Mouse (Mus musculus): ENCODE data around the gene Clybl. TPM values are rescaled to one million over a fixed set of nuclear protein-coding genes. Genes with fewer than 3 reads are reported as not detected.

Gene Clybl
- polyA plus RNA-seq, 1 experiment from 2014 or later = 34.3 TPM

GRCm38 (mm10) chr14:122188250-122188649, 6.7 kb downstream of the Clybl start:
- DNase-seq (ENCODE audit: low spot score) = no peak
- 91% methylated on average over 5 of the region's 5 CpGs for WGBS

GRCm38 (mm10) chr14:122189901-122190300, 8.4 kb downstream of the Clybl start:
- no peaks in the 10 kb centered on the region for H3K36me3 ChIP-seq (ENCODE audit: control insufficient read depth, insufficient read depth, low read length)
- ATAC-seq (replicated peaks; ENCODE audit: low FRiP score) (no peak), DNase-seq (ENCODE audit: low spot score) (no peak)
- H3K27ac ChIP-seq (ENCODE audit: low read depth, low read length) = no peak overlapping the region
- H3K9ac ChIP-seq (ENCODE audit: low read length) = no peak overlapping the region
- no peak overlapping the region for H3K4me3 ChIP-seq (ENCODE audit: low read depth, low read length)
- H3K4me1 ChIP-seq (replicated peaks; ENCODE audit: control insufficient read depth, insufficient read depth, low read length) = no peaks in the 10 kb centered on the region
- 77% methylated on average over 5 of the region's 5 CpGs for WGBS
- H3K9me3 ChIP-seq (ENCODE audit: control insufficient read depth, low read length) = no peaks in the 10 kb centered on the region
- no peak overlapping the region for H3K4me2 ChIP-seq (ENCODE audit: low read depth, low read length, severe bottlenecking)
- H3K27me3 ChIP-seq (ENCODE audit: control insufficient read depth, insufficient read depth, low read length) = no peaks in the 10 kb centered on the region

More at GRCm38 (mm10) chr14:122188250-122188649, 6.7 kb downstream of the Clybl start:
- Histone ChIP-seq H3K9me3 (ENCODE audit: control insufficient read depth, low read length) (no peaks in the 10 kb centered on the region), H3K4me1 (replicated peaks; ENCODE audit: control insufficient read depth, insufficient read depth, low read length) (no peaks in the 10 kb centered on the region), H3K4me3 (ENCODE audit: low read depth, low read length) (no peak overlapping the region), H3K9ac (ENCODE audit: low read length) (no peak overlapping the region), H3K4me2 (ENCODE audit: low read depth, low read length, severe bottlenecking) (no peak overlapping the region), H3K27ac (ENCODE audit: low read depth, low read length) (no peak overlapping the region), H3K36me3 (ENCODE audit: control insufficient read depth, insufficient read depth, low read length) (no peaks in the 10 kb centered on the region), H3K27me3 (ENCODE audit: control insufficient read depth, insufficient read depth, low read length) (no peaks in the 10 kb centered on the region)
- no peak for ATAC-seq (replicated peaks; ENCODE audit: low FRiP score)

DNA sequence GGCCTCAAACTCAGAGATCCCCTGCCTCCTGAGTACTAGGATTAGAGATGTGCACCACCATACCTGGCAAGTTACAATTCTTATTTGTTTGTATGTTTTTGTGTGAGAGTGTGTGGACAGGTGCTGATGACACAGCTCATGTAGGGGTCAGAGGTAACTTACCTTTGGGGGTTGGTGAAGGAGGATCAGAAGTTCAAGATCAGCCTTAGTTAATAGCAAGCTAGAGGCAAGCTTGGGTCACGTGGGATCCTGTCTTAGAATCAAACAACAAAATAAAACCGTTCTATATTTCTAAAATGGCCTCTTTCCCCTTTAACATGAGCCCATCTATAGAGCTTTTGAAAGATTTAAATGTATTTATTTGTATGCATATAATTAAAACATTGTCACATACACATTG, 9.0 kb downstream of the Clybl start:
- WGBS = 21% methylated on average over 2 of the region's 2 CpGs

DNA sequence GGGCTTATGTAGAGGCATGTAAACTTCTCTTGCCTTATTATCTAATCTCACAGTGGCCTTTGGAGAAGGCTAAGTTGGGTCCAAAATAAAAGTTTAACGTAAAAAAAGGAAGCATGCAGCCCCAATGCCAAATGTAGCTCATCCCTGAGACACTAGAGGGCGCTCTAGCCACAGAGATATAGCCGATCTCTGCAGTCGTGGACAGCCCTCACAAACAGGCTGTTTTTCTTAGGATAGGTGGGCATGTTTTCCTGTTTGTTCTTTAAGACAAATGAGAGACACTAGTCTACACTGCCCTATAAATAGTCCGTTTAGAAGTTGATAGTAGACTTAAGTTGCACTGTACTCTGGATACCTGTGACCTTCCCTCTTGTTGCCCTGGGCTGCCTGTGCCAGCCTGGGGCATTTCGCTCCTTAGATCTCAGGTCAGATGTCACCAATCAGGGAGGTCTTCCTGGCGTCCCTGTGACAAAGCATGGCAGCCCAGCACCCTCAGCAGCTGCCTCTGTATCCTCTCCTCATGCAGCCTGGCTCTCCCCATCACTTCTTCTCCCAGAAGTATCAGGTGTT, 9.5 kb downstream of the Clybl start:
- H3K4me2 ChIP-seq (ENCODE audit: low read depth, low read length, severe bottlenecking) = no peak overlapping the region
- 18% methylated on average over 7 of the region's 7 CpGs for WGBS
- H3K27me3 ChIP-seq (ENCODE audit: control insufficient read depth, insufficient read depth, low read length) = no peaks in the 10 kb centered on the region
- peak; percentile 69 for ATAC-seq (replicated peaks; ENCODE audit: low FRiP score)
- no peaks in the 10 kb centered on the region for H3K9me3 ChIP-seq (ENCODE audit: control insufficient read depth, low read length)
- H3K4me3 ChIP-seq (ENCODE audit: low read depth, low read length) = no peak overlapping the region
- DNase-seq (ENCODE audit: low spot score) = peak; percentile 84
- no peaks in the 10 kb centered on the region for H3K4me1 ChIP-seq (replicated peaks; ENCODE audit: control insufficient read depth, insufficient read depth, low read length)
- no peak overlapping the region for H3K9ac ChIP-seq (ENCODE audit: low read length)
- no peak overlapping the region for H3K27ac ChIP-seq (ENCODE audit: low read depth, low read length)
- no peaks in the 10 kb centered on the region for H3K36me3 ChIP-seq (ENCODE audit: control insufficient read depth, insufficient read depth, low read length)

More for the DNA sequence above, 9.0 kb downstream of the Clybl start:
- H3K27me3 ChIP-seq (ENCODE audit: control insufficient read depth, insufficient read depth, low read length) = no peaks in the 10 kb centered on the region
- H3K36me3 ChIP-seq (ENCODE audit: control insufficient read depth, insufficient read depth, low read length) = no peaks in the 10 kb centered on the region
- H3K9ac ChIP-seq (ENCODE audit: low read length) = no peak overlapping the region
- no peak overlapping the region for H3K4me3 ChIP-seq (ENCODE audit: low read depth, low read length)
- no peaks in the 10 kb centered on the region for H3K4me1 ChIP-seq (replicated peaks; ENCODE audit: control insufficient read depth, insufficient read depth, low read length)
- no peak overlapping the region for H3K27ac ChIP-seq (ENCODE audit: low read depth, low read length)
- no peaks in the 10 kb centered on the region for H3K9me3 ChIP-seq (ENCODE audit: control insufficient read depth, low read length)
- no peak overlapping the region for H3K4me2 ChIP-seq (ENCODE audit: low read depth, low read length, severe bottlenecking)
- DNase-seq (ENCODE audit: low spot score) = no peak
- peak; percentile 6; the same call in 1 of the 2 replicates for ATAC-seq (replicated peaks; ENCODE audit: low FRiP score)

DNA sequence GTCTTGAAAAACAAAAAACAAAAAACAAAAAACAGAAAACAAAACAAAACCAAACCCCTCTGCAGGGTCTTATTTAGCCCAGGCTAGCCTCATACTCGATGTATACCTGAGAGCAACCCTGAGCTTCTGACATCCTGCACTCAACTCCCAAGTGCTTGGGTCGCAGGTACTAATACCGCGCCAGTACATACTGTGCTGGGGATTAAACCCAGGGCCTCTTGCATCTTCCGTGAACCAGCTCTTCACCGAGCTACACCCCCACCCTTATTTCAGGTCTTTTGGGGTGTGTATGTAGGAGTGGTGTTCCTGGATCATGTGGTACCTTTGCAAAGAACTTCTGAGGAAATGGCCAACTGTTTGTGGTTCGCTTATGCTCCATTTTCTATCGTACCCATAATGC, 13.1 kb downstream of the Clybl start:
- Histone ChIP-seq H3K27ac (ENCODE audit: low read depth, low read length) (no peak overlapping the region), H3K9ac (ENCODE audit: low read length) (no peak overlapping the region), H3K9me3 (ENCODE audit: control insufficient read depth, low read length) (no peaks in the 10 kb centered on the region), H3K4me3 (ENCODE audit: low read depth, low read length) (no peak overlapping the region), H3K36me3 (ENCODE audit: control insufficient read depth, insufficient read depth, low read length) (no peaks in the 10 kb centered on the region), H3K27me3 (ENCODE audit: control insufficient read depth, insufficient read depth, low read length) (no peaks in the 10 kb centered on the region), H3K4me2 (ENCODE audit: low read depth, low read length, severe bottlenecking) (no peak overlapping the region), H3K4me1 (replicated peaks; ENCODE audit: control insufficient read depth, insufficient read depth, low read length) (no peaks in the 10 kb centered on the region)
- ATAC-seq (replicated peaks; ENCODE audit: low FRiP score) (no peak), DNase-seq (ENCODE audit: low spot score) (no peak)
- WGBS = 98% methylated on average over 8 of the region's 8 CpGs

- Histone ChIP-seq H3K4me3 (ENCODE audit: low read depth, low read length) (no peak overlapping the region), H3K4me2 (ENCODE audit: low read depth, low read length, severe bottlenecking) (no peak overlapping the region), H3K9me3 (ENCODE audit: control insufficient read depth, low read length) (no peaks in the 10 kb centered on the region), H3K9ac (ENCODE audit: low read length) (no peak overlapping the region), H3K4me1 (replicated peaks; ENCODE audit: control insufficient read depth, insufficient read depth, low read length) (no peaks in the 10 kb centered on the region), H3K36me3 (ENCODE audit: control insufficient read depth, insufficient read depth, low read length) (no peaks in the 10 kb centered on the region), H3K27ac (ENCODE audit: low read depth, low read length) (no peak overlapping the region), H3K27me3 (ENCODE audit: control insufficient read depth, insufficient read depth, low read length) (no peaks in the 10 kb centered on the region)
- no peak for ATAC-seq (replicated peaks; ENCODE audit: low FRiP score)
- DNase-seq (ENCODE audit: low spot score) = no peak
- 91% methylated on average over 6 of the region's 6 CpGs for WGBS
Observed at GRCm38 (mm10) chr14:122196851-122197250, 15.3 kb downstream of the Clybl start.

DNA sequence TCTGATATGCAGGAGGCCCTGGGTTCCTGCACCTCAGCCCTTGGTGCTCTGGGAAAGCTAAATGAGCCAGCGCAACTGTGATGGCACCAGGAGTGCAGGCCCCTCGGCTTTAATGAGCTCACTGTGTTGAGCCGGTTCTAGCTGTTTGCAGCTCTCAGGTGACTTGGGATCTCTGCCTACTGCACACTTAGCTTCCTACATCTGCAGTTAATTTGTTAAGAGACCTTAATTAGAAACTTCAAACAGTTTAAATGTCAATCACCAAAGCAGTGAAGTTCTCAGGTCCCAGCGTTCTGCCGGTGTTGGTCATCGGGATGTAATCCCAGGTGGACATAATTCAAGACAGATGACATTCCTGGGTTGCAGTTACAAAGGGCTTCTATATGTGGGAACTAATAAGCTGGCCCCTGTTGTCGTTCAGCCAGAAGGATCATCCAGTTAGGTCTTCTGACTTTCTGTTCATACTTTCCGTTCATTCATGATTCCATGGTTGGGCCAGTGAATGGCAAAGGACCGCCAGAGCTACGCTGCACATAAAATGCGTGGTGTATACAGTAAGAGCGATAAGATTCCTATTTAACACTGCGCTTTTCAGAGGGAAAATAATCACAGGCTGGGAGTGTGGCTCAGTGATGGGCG, 18.9 kb downstream of the Clybl start:
- no peak overlapping the region for H3K4me3 ChIP-seq (ENCODE audit: low read depth, low read length)
- H3K27ac ChIP-seq (ENCODE audit: low read depth, low read length) = no peak overlapping the region
- H3K4me1 ChIP-seq (replicated peaks; ENCODE audit: control insufficient read depth, insufficient read depth, low read length) = no peaks in the 10 kb centered on the region
- DNase-seq (ENCODE audit: low spot score) (no peak), ATAC-seq (replicated peaks; ENCODE audit: low FRiP score) (no peak)
- H3K36me3 ChIP-seq (ENCODE audit: control insufficient read depth, insufficient read depth, low read length) = no peaks in the 10 kb centered on the region
- WGBS = 87% methylated on average over 14 of the region's 14 CpGs
- H3K27me3 ChIP-seq (ENCODE audit: control insufficient read depth, insufficient read depth, low read length) = no peaks in the 10 kb centered on the region
- no peak overlapping the region for H3K4me2 ChIP-seq (ENCODE audit: low read depth, low read length, severe bottlenecking)
- no peak overlapping the region for H3K9ac ChIP-seq (ENCODE audit: low read length)
- no peaks in the 10 kb centered on the region for H3K9me3 ChIP-seq (ENCODE audit: control insufficient read depth, low read length)

- no peak overlapping the region for H3K27ac ChIP-seq (ENCODE audit: low read depth, low read length)
- ATAC-seq (replicated peaks; ENCODE audit: low FRiP score) = no peak
- H3K9ac ChIP-seq (ENCODE audit: low read length) = no peak overlapping the region
- no peak overlapping the region for H3K4me2 ChIP-seq (ENCODE audit: low read depth, low read length, severe bottlenecking)
- no peaks in the 10 kb centered on the region for H3K27me3 ChIP-seq (ENCODE audit: control insufficient read depth, insufficient read depth, low read length)
- WGBS = 89% methylated on average over 5 of the region's 5 CpGs
- H3K4me3 ChIP-seq (ENCODE audit: low read depth, low read length) = no peak overlapping the region
- no peaks in the 10 kb centered on the region for H3K9me3 ChIP-seq (ENCODE audit: control insufficient read depth, low read length)
- no peak for DNase-seq (ENCODE audit: low spot score)
- H3K36me3 ChIP-seq (ENCODE audit: control insufficient read depth, insufficient read depth, low read length) = no peaks in the 10 kb centered on the region
- H3K4me1 ChIP-seq (replicated peaks; ENCODE audit: control insufficient read depth, insufficient read depth, low read length) = no peaks in the 10 kb centered on the region
Observed at GRCm38 (mm10) chr14:122209177-122209576, 27.7 kb downstream of the Clybl start.

DNA sequence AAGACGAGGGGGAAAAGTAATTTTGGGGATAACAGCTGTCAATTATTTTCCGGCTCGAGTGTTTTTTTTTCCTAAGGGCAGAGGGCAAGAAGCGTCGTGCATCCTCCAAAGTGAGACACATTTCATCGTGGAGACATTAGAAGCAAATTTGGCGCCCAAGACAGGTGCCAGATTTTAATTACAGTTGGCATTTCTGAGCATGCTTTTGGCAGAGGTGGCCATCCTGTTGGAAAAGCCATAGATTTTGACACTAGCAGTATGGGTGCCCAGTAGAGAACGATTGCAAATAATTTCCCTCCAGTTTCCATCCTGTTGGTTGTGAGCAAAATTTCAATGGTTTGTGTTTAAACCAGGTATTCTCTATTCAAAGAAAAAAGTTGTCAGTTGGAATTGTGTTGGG, 32.1 kb downstream of the Clybl start:
- 80% methylated on average over 8 of the region's 8 CpGs for WGBS
- Histone ChIP-seq H3K4me2 (ENCODE audit: low read depth, low read length, severe bottlenecking) (no peak overlapping the region), H3K27ac (ENCODE audit: low read depth, low read length) (no peak overlapping the region), H3K9ac (ENCODE audit: low read length) (no peak overlapping the region), H3K36me3 (ENCODE audit: control insufficient read depth, insufficient read depth, low read length) (no peaks in the 10 kb centered on the region), H3K4me1 (replicated peaks; ENCODE audit: control insufficient read depth, insufficient read depth, low read length) (no peaks in the 10 kb centered on the region), H3K27me3 (ENCODE audit: control insufficient read depth, insufficient read depth, low read length) (no peaks in the 10 kb centered on the region), H3K9me3 (ENCODE audit: control insufficient read depth, low read length) (no peaks in the 10 kb centered on the region), H3K4me3 (ENCODE audit: low read depth, low read length) (no peak overlapping the region)
- ATAC-seq (replicated peaks; ENCODE audit: low FRiP score) (no peak), DNase-seq (ENCODE audit: low spot score) (no peak)
